In genomic region chr17:28485446-28485948, GRCm38 (mm10) we compare ENCODE assay signal across 9 mouse cellular contexts. TPM values are rescaled to one million over a fixed set of nuclear protein-coding genes. Genes with fewer than 3 reads are reported as not detected.
DNase-seq lines count a peak whose midpoint lies in the region; ATAC-seq and TF ChIP-seq lines count a peak whose summit lies in the region.
"Had no signal": no experiment of that assay in that cellular context is flagged by ENCODE, and none has a peak within 500 bp of the region (broad histone marks: within the 10 kb centered on the region; RNA-seq: fewer than 3 reads in every experiment).

No protein-coding gene starts in this region.

- peak overlapping the region; percentile 81 for H3K4me3 ChIP-seq in erythroblast, embryonic 14.5 days (replicated peaks)
- H3K4me3 ChIP-seq in hindbrain, postnatal 0 days (ENCODE audit: low read length) = peak overlapping the region; percentile 90
- H3K4me3 ChIP-seq in limb, embryonic 15.5 days = peak overlapping the region; percentile 92
- peak overlapping the region; percentile 87 for H3K4me3 ChIP-seq in midbrain, embryonic 12.5 days

- H3K4me2 ChIP-seq in hindbrain, postnatal 0 days (ENCODE audit: low read depth, low read length) = peak overlapping the region; percentile 67
- H3K4me2 ChIP-seq in limb, embryonic 15.5 days = peak overlapping the region; percentile 81
- H3K4me2 ChIP-seq in midbrain, embryonic 12.5 days (replicated peaks) = peak overlapping the region; percentile 68

- peaks cover 6% of the 10 kb centered on the region for H3K9me3 ChIP-seq in erythroblast, embryonic 14.5 days (ENCODE audit: control insufficient read depth, low read length)
- H3K9me3 ChIP-seq in hindbrain, postnatal 0 days (ENCODE audit: low read length) = no peaks in the 10 kb centered on the region
- H3K9me3 ChIP-seq in limb, embryonic 15.5 days = no peaks in the 10 kb centered on the region
- no peaks in the 10 kb centered on the region for H3K9me3 ChIP-seq in midbrain, embryonic 12.5 days

- peaks cover 21% of the 10 kb centered on the region for H3K27me3 ChIP-seq in erythroblast, embryonic 14.5 days (ENCODE audit: control insufficient read depth)
- H3K27me3 ChIP-seq in hindbrain, postnatal 0 days (ENCODE audit: insufficient read depth, low read length) = no peaks in the 10 kb centered on the region
- H3K27me3 ChIP-seq in limb, embryonic 15.5 days = no peaks in the 10 kb centered on the region
- no peaks in the 10 kb centered on the region for H3K27me3 ChIP-seq in midbrain, embryonic 12.5 days

- H3K27ac ChIP-seq in hindbrain, postnatal 0 days = peak overlapping the region; percentile 85
- H3K27ac ChIP-seq in limb, embryonic 15.5 days = peak overlapping the region; percentile 87
- peak overlapping the region; percentile 88 for H3K27ac ChIP-seq in midbrain, embryonic 12.5 days (replicated peaks)

- peaks cover 18% of the 10 kb centered on the region for H3K4me1 ChIP-seq in erythroblast, embryonic 14.5 days (ENCODE audit: control insufficient read depth)
- no peaks in the 10 kb centered on the region for H3K4me1 ChIP-seq in hindbrain, postnatal 0 days (ENCODE audit: insufficient read depth, low read length)
- H3K4me1 ChIP-seq in limb, embryonic 15.5 days = peaks cover 9% of the 10 kb centered on the region
- H3K4me1 ChIP-seq in midbrain, embryonic 12.5 days = peaks cover 9% of the 10 kb centered on the region

- ATAC-seq in erythroblast, adult 5-6 weeks (replicated peaks; ENCODE audit: low FRiP score, poor library complexity, severe bottlenecking) = no peak
- peak; percentile 78 for ATAC-seq in hindbrain, postnatal 0 days
- peak; percentile 58 for ATAC-seq in limb, embryonic 15.5 days (ENCODE audit: insufficient number of reproducible peaks, low FRiP score, low TSS enrichment, low read depth)
- ATAC-seq in midbrain, embryonic 12.5 days (ENCODE audit: low FRiP score, low read depth) = peak; percentile 60

- no peak for TF ChIP-seq CTCF in brain, embryonic 14.5 days (IDR thresholded peaks at IDR 0.05; ENCODE audit: borderline replicate concordance, extremely low read depth, insufficient read depth, insufficient read length)
- no peak for TF ChIP-seq CTCF in hindbrain, postnatal 0 days (IDR thresholded peaks at IDR 0.05; ENCODE audit: low read depth)

- TF ChIP-seq POLR2A in brain, embryonic 14.5 days (IDR thresholded peaks at IDR 0.05; ENCODE audit: borderline replicate concordance, extremely low read depth, insufficient read depth, insufficient read length, poor library complexity, severe bottlenecking) = no peak

- peak overlapping the region; percentile 82 for H3K9ac ChIP-seq in hindbrain, postnatal 0 days (replicated peaks; ENCODE audit: low read length)
- peak overlapping the region; percentile 73 for H3K9ac ChIP-seq in limb, embryonic 15.5 days
- H3K9ac ChIP-seq in midbrain, embryonic 12.5 days (replicated peaks) = peak overlapping the region; percentile 85

- 2% methylated on average over 61 of the region's 77 CpGs for WGBS in hindbrain, postnatal 0 days
- under 1% methylated on average over 76 of the region's 77 CpGs for WGBS in limb, embryonic 15.5 days
- under 1% methylated on average over 60 of the region's 77 CpGs for WGBS in midbrain, embryonic 12.5 days

- peak; percentile 65 for DNase-seq in brain, embryonic 14.5 days (ENCODE audit: low read depth)
- peak; percentile 38 for DNase-seq in forelimb bud, embryonic 11.5 days (ENCODE audit: low read depth, low spot score)
- DNase-seq in hindbrain, postnatal 0 days (ENCODE audit: low spot score) = peak; percentile 67
- peak; percentile 48 to 58 for DNase-seq in spleen, postnatal 36 days (ENCODE audit: low spot score in 2 of 2)

- no peaks in the 10 kb centered on the region for H3K36me3 ChIP-seq in erythroblast, embryonic 14.5 days (ENCODE audit: control insufficient read depth)
- no peaks in the 10 kb centered on the region for H3K36me3 ChIP-seq in hindbrain, postnatal 0 days (ENCODE audit: insufficient read depth, low read length)
- no peaks in the 10 kb centered on the region for H3K36me3 ChIP-seq in limb, embryonic 15.5 days
- no peaks in the 10 kb centered on the region for H3K36me3 ChIP-seq in midbrain, embryonic 12.5 days

RNA-seq across cellular contexts. Expression of gene Fkbp5, which starts 31.8 kb away (rescaled TPM):
- 0.32 and 0.33 TPM in 2 replicates for polyA plus RNA-seq in erythroblast, embryonic 14.5 days (2012)
- 3.7 and 6.7 TPM in 2 replicates for total RNA-seq in erythroblast, adult 5-6 weeks (2015; ENCODE audit: low replicate concordance)
- total RNA-seq in erythroblast, adult 5-6 weeks (2017; ENCODE audit: low replicate concordance) = 12.8 and 13.8 TPM in 2 replicates
- 27.9 and 34.3 TPM in 2 replicates for polyA plus RNA-seq in brain, embryonic 14.5 days (2012; rRNA removed)
- total RNA-seq in hindbrain, postnatal 0 days (2014; rRNA removed) = 27.5 and 31.3 TPM in 2 replicates
- 18.5 and 20.0 TPM in 2 replicates for polyA plus RNA-seq in hindbrain, postnatal 0 days (2015; fragmentation: Nextera tagmentation; extraction: Ambion mirVana)
- polyA plus RNA-seq in limb, embryonic 15.5 days (2015; fragmentation: Nextera tagmentation; extraction: Ambion mirVana) = 29.8 and 42.1 TPM in 2 replicates
- 32.7 and 38.2 TPM in 2 replicates for polyA plus RNA-seq in midbrain, embryonic 12.5 days (2016; fragmentation: Nextera tagmentation; extraction: Ambion mirVana)

RNA-seq across cellular contexts. Expression of gene Armc12, which starts 45.1 kb away (rescaled TPM):
- polyA plus RNA-seq in erythroblast, embryonic 14.5 days (2012) = not detected in 2 replicates
- not detected in 2 replicates for total RNA-seq in erythroblast, adult 5-6 weeks (2015; ENCODE audit: low replicate concordance)
- total RNA-seq in erythroblast, adult 5-6 weeks (2017; ENCODE audit: low replicate concordance) = not detected in 2 replicates
- 0.05 and 0.09 TPM in 2 replicates for polyA plus RNA-seq in brain, embryonic 14.5 days (2012; rRNA removed)
- total RNA-seq in hindbrain, postnatal 0 days (2014; rRNA removed) = not detected in 2 replicates
- not detected in 2 replicates for polyA plus RNA-seq in hindbrain, postnatal 0 days (2015; fragmentation: Nextera tagmentation; extraction: Ambion mirVana)
- not detected in 2 replicates for polyA plus RNA-seq in limb, embryonic 15.5 days (2015; fragmentation: Nextera tagmentation; extraction: Ambion mirVana)
- not detected in 2 replicates for polyA plus RNA-seq in midbrain, embryonic 12.5 days (2016; fragmentation: Nextera tagmentation; extraction: Ambion mirVana)
- polyA plus RNA-seq: large intestine, adult 2 months had no signal

Comparison
In these comparisons a context has a peak if more than half of its experiments do, and no peak if none do; other contexts are left out.
1. RNA of gene Fkbp5, which starts 31.8 kb away (polyA plus RNA-seq): 29.8 to 42.1 TPM in limb, embryonic 15.5 days, 32.7 to 38.2 TPM in midbrain, embryonic 12.5 days, 27.9 to 34.3 TPM in brain, embryonic 14.5 days and 18.5 to 20.0 TPM in hindbrain, postnatal 0 days; 0.32 to 0.33 TPM in erythroblast, embryonic 14.5 days; every median in the first group is over 10 times any median in the second.
2. Peak in every context shown above with its lines, with median percentiles within 50 percentile points of each other: H3K4me3 ChIP-seq, DNase-seq, H3K27ac ChIP-seq, H3K4me2 ChIP-seq and H3K9ac ChIP-seq.